Mouse (Mus musculus) kidney, postnatal 36 days (tissue): ENCODE measurements at regions not wholly inside any gene's neighbourhood (a gene's known extent, or its start where the extent isn't known, plus 50 kb on each side); places are given as distances from the start of the nearest gene placed in this dataset.

Experiments
- DNase-seq, 2 experiments: peaks; one replicate each; pipeline ENCODE4 v3.0.0; 2021 to 2022; ENCODE audit warnings: mixed read lengths in 2 of 2

DNA sequence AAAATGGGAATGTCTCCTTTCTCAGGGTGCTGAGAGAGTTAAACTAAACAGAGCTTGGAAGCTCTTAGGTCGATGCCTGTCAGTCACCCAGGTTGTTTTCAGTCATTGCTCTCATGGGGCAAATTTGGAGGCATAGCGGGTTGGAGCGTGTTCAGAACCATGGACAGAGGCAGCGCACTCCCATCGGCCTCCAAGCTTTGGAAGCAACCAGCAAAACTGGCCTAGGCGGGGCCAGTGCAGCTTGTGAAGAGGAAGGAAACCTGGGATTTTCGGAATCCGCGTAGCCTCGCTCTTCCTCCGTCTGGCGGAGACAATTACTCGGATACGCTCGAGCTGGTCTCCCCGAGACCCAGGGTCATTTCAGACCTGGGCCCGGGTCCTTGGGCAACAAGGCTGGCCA, 63.4 kb upstream of the Pax2 start:
- DNase-seq, result peak; percentile 72 to 89

DNA sequence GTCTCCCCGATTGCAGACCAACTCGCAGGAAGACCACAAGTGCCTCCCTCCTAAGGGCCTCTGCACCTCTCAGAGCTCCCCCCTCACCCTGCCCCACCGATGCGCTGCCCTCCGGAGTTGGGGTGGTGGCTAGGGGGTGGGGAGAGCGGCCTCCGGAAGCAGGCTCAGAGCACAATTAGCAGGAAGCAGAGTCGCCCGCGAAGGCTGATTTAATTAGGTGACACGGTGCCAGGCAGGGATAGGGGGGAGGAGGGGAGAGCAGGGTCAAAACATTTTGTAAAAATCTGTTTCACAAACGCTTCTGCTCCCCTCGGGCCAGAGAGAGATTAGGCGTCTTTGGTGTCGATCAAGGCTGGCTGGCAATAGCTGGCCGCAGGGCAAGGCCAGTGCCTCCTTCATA, 63.0 kb upstream of the Pax2 start:
- no peak for DNase-seq

DNA sequence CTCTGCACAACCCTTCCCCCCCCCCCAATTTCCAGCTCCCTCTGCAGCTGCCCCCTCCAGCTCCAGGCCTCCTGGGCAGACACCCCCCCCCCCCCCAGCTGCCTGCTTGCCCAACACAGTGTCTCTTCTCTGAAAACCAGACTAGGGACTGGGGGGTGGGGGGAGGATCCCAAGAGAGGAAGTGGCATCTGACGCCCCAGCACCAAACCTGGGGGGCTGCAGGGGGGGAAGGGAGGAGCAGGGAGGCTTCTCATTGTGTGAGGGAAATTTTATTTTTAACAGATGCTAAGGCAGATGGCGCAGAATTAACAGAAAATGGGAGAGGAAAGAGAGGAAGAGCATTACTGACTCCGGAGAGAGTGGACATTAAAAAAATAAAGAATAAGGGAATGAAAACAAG, 60.5 kb upstream of the Pax2 start:
- DNase-seq, result no peak

DNA sequence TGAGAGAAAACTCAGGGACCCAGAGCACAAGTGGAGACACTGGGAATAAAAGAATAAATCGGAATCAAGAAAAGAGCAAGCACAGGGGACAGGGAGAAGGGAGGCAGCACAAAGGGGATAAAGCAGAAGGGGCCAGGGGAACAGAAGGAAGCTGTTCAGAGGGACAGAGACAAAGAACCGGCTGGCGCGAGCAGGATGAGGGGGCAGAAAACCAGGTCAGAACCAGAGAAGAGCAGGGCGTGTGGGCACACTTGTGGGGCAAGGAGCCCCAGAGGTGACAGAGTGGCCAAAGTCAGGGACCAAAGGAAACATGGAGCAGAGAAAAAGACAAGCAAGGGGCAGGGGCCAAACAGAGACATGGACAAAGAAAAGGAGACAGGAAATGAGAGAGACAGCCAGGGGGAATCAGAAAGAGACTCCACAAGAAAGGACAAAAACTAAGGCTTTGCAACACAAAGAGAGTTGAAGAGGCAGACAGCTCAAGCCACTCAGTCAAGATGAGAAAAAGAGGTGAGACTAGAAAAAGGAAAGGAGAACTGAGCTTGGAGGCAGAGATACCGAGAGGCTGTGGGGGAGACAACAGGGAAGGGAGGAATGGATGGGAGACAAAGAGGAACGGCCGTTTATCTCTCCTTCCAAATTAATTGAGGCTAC, 59.7 kb upstream of the Pax2 start:
- no peak for DNase-seq

DNA sequence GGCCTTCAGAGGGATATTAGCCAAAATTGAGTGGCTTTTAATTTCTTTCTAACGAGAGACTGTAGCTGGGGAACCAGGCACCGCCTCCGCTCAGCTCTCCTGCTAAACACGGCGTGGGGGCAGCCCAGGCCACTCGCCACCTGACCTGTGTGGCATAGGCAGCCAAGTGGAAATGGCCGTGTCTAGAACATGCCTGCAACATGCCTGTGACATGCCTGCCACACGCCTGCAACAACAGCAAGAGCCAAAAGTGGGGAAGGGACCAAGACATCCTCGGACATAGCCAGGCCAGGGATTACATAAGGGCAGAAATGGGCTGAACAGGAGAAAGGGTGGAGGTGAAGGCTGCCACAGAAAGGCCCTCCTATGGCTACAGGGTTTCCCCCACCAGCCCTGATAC, 59.1 kb upstream of the Pax2 start:
- DNase-seq, result no peak

DNA sequence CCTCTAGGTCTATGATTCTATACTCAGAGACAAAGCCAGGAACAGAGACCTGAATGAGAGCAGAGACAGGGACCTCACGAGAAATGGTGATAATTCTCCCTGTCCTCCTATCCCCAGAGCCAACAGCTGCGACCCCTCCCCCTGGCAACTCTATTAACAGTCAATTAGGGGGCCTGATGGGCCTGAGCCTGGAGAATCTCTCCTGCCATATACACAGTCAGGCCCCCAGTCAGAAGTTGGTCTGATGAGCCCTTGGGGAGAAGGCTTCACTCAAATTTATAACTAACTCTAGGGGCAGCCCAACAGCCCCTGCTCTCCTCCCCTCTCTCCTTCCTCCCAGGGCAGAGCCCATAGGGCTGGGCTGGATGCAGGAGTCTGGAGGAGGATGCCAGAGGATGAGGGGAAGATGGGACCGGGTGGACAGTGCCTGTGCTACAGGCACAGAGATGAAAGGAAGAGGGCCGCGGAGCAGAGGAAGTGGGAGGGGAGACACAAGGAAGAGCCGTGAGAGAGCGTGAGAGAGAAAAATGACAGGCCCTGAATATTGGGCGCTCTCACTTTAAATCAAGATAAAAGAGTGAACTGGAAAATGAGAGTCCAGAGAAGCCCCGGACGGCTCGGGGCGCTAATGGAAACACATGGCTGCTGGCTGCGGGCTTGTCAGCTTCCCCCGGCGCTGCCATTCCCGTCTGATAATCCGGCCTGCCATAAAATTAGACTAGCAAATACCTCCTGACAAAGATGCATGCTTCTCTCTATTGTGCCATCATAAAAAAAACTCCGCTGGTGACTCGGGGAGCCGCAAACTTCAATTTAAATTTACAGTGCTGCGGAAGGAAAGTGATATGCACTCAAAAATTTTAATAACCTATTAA, 57.2 kb upstream of the Pax2 start:
- no peak for DNase-seq
